Mouse (Mus musculus): ENCODE results near the gene Dock6. TPM values are rescaled to one million over a fixed set of nuclear protein-coding genes. Genes with fewer than 3 reads are reported as not detected.

Gene Dock6
- polyA plus RNA-seq, 1 experiment from 2014 or later: 41.8 TPM

DNA sequence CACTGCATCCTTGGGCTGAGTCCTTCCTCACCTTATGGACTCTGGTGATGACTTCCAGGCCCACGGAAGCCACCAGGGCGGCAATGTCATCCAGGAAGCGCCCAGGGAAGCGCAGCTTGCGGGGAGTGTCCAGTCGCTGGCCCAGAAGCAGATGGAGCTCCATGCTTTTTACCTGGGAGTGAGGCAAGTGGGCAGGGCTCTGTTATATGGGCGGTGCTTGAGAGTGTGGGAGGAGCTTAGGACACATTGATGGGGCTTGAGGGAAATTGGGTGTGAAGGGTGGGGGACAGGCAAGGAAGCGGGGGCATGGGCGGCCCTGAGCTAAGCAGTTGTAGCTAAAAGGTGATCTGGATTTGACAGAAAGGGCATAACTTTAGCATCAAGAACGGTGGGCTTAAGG is 28.1 kb downstream of the Dock6 start:
- no peak overlapping the region for H3K9ac ChIP-seq
- no peaks in the 10 kb centered on the region for H3K27me3 ChIP-seq (replicated peaks)
- H3K36me3 ChIP-seq: peaks cover 21% of the 10 kb centered on the region
- no peak overlapping the region for H3K4me2 ChIP-seq
- no peaks in the 10 kb centered on the region for H3K9me3 ChIP-seq
- 71% methylated on average over 10 of the region's 10 CpGs for WGBS
- H3K4me3 ChIP-seq (replicated peaks): no peak overlapping the region
- no peak overlapping the region for H3K27ac ChIP-seq
- ATAC-seq (ENCODE audit: insufficient read depth, low FRiP score, low read depth): no peak
- no peaks in the 10 kb centered on the region for H3K4me1 ChIP-seq

DNA sequence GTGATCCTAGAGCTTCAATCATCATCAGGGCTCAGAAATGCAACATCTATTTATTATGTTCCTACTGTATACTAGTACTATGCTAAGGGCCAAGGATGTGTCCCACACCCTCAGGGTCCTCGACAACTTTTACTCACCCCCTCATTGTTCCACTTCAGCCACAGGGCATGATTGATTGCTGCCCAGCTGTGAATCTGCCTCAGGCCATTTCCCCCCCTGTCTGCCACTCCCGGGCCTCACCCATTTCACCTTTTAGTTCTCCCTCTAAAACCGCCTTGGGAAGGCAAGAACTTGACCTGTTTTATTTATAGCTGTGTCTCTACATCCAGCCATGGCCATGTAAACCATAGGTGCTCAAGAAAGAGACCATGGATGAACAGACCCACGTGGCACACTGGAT is 28.5 kb downstream of the Dock6 start:
- H3K27ac ChIP-seq: no peak overlapping the region
- no peak for ATAC-seq (ENCODE audit: insufficient read depth, low FRiP score, low read depth)
- H3K4me3 ChIP-seq (replicated peaks): no peak overlapping the region
- no peaks in the 10 kb centered on the region for H3K9me3 ChIP-seq
- peaks cover 19% of the 10 kb centered on the region for H3K36me3 ChIP-seq
- H3K27me3 ChIP-seq (replicated peaks): no peaks in the 10 kb centered on the region
- H3K4me1 ChIP-seq: no peaks in the 10 kb centered on the region
- H3K4me2 ChIP-seq: no peak overlapping the region
- no peak overlapping the region for H3K9ac ChIP-seq
- WGBS: 46% methylated on average over 4 of the region's 4 CpGs

GRCm38 (mm10) chr9:21822686-21823085 is 29.7 kb downstream of the Dock6 start:
- Histone ChIP-seq H3K9me3 (no peaks in the 10 kb centered on the region), H3K9ac (no peak overlapping the region), H3K4me2 (no peak overlapping the region), H3K4me1 (no peaks in the 10 kb centered on the region), H3K27ac (no peak overlapping the region), H3K4me3 (replicated peaks) (no peak overlapping the region), H3K27me3 (replicated peaks) (no peaks in the 10 kb centered on the region), H3K36me3 (peaks cover 25% of the 10 kb centered on the region)
- no peak for ATAC-seq (ENCODE audit: insufficient read depth, low FRiP score, low read depth)
- WGBS: 82% methylated on average over 6 of the region's 6 CpGs

DNA sequence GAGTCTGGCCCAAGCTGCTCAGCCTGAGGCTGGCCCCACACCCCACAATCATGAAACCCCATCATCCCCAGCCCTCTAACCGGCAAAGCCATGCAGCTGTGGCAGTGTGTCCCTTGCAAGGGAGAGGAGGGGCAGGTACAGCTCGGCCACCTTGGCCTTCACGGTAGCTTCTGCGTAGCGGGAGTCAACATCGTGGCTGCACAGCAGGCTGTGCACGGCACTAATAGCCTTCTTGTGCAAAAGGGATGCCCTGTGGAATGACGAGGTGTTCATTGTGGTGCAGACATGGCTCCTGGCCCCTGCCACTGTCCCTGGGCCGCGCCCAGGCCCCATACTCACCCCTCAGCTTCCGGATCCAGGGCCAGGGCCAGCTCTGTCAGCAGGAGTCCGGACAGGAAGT is 32.3 kb downstream of the Dock6 start:
- Histone ChIP-seq H3K27ac (no peak overlapping the region), H3K36me3 (peaks cover 38% of the 10 kb centered on the region), H3K9ac (no peak overlapping the region), H3K4me3 (replicated peaks) (no peak overlapping the region), H3K9me3 (no peaks in the 10 kb centered on the region), H3K27me3 (replicated peaks) (no peaks in the 10 kb centered on the region), H3K4me1 (no peaks in the 10 kb centered on the region), H3K4me2 (no peak overlapping the region)
- WGBS: 88% methylated on average over 12 of the region's 12 CpGs
- ATAC-seq (ENCODE audit: insufficient read depth, low FRiP score, low read depth): no peak

GRCm38 (mm10) chr9:21819181-21819729 is 33.2 kb downstream of the Dock6 start:
- H3K27ac ChIP-seq: no peak overlapping the region
- H3K4me1 ChIP-seq: no peaks in the 10 kb centered on the region
- no peak for ATAC-seq (ENCODE audit: insufficient read depth, low FRiP score, low read depth)
- no peaks in the 10 kb centered on the region for H3K27me3 ChIP-seq (replicated peaks)
- no peak overlapping the region for H3K9ac ChIP-seq
- H3K36me3 ChIP-seq: peaks cover 45% of the 10 kb centered on the region
- 91% methylated on average over 2 of the region's 2 CpGs for WGBS
- no peak overlapping the region for H3K4me3 ChIP-seq (replicated peaks)
- H3K4me2 ChIP-seq: no peak overlapping the region
- H3K9me3 ChIP-seq: no peaks in the 10 kb centered on the region

GRCm38 (mm10) chr9:21818561-21818960 is 33.9 kb downstream of the Dock6 start:
- WGBS: 92% methylated on average over 6 of the region's 6 CpGs
- Histone ChIP-seq H3K4me2 (no peak overlapping the region), H3K36me3 (peaks cover 46% of the 10 kb centered on the region), H3K27ac (no peak overlapping the region), H3K9ac (no peak overlapping the region), H3K9me3 (no peaks in the 10 kb centered on the region), H3K4me1 (no peaks in the 10 kb centered on the region), H3K4me3 (replicated peaks) (no peak overlapping the region), H3K27me3 (replicated peaks) (no peaks in the 10 kb centered on the region)
- no peak for ATAC-seq (ENCODE audit: insufficient read depth, low FRiP score, low read depth)

- H3K27me3 ChIP-seq (replicated peaks): no peaks in the 10 kb centered on the region
- H3K36me3 ChIP-seq: peaks cover 49% of the 10 kb centered on the region
- 77% methylated on average over 4 of the region's 4 CpGs for WGBS
- no peaks in the 10 kb centered on the region for H3K4me1 ChIP-seq
- no peak overlapping the region for H3K9ac ChIP-seq
- H3K4me2 ChIP-seq: no peak overlapping the region
- H3K9me3 ChIP-seq: no peaks in the 10 kb centered on the region
- H3K27ac ChIP-seq: no peak overlapping the region
- no peak for ATAC-seq (ENCODE audit: insufficient read depth, low FRiP score, low read depth)
- H3K4me3 ChIP-seq (replicated peaks): no peak overlapping the region
Observed at GRCm38 (mm10) chr9:21818125-21818524, 34.3 kb downstream of the Dock6 start.

GRCm38 (mm10) chr9:21816716-21817305 is 35.6 kb downstream of the Dock6 start:
- H3K9me3 ChIP-seq: no peaks in the 10 kb centered on the region
- no peaks in the 10 kb centered on the region for H3K4me1 ChIP-seq
- H3K4me3 ChIP-seq (replicated peaks): no peak overlapping the region
- ATAC-seq (ENCODE audit: insufficient read depth, low FRiP score, low read depth): no peak
- no peak overlapping the region for H3K9ac ChIP-seq
- H3K36me3 ChIP-seq: peaks cover 52% of the 10 kb centered on the region
- H3K27ac ChIP-seq: no peak overlapping the region
- WGBS: 64% methylated on average over 9 of the region's 9 CpGs
- H3K4me2 ChIP-seq: no peak overlapping the region
- H3K27me3 ChIP-seq (replicated peaks): no peaks in the 10 kb centered on the region

- peaks cover 23% of the 10 kb centered on the region for H3K36me3 ChIP-seq
Observed at GRCm38 (mm10) chr9:21811170-21811569, 41.3 kb downstream of the Dock6 start.

DNA sequence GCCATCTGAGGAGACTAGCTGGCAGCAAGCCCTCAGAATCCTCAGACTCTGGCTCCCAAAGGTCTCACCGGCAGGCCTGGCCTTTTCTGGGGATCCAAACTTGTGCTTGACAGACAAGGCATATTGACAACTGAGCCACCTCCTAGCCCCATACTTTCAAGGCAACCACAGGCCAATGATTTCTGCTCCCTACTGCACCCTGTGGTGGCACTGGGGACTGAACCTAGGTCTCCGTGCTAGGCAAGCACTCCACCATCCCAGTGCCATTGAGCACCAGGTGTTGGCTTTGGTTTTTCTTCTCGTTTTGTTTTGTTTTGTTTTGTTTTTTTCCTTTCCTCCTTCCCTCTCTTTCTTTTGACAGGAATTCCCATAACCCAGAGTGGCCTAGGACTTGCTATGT is 43.9 kb downstream of the Dock6 start:
- ATAC-seq (ENCODE audit: insufficient read depth, low FRiP score, low read depth): no peak
- Histone ChIP-seq H3K9me3 (no peaks in the 10 kb centered on the region), H3K4me3 (replicated peaks) (no peak overlapping the region), H3K9ac (no peak overlapping the region), H3K27ac (no peak overlapping the region), H3K4me2 (no peak overlapping the region), H3K4me1 (peaks cover 9% of the 10 kb centered on the region; the same call in 1 of the 2 replicates), H3K36me3 (peaks cover 9% of the 10 kb centered on the region; the same call in 1 of the 2 replicates), H3K27me3 (replicated peaks) (no peaks in the 10 kb centered on the region)
- WGBS: 60% methylated on average over 3 of the region's 3 CpGs

More at GRCm38 (mm10) chr9:21811170-21811569, 41.3 kb downstream of the Dock6 start:
- H3K4me3 ChIP-seq (replicated peaks): no peak overlapping the region
- no peaks in the 10 kb centered on the region for H3K4me1 ChIP-seq
- no peak for ATAC-seq (ENCODE audit: insufficient read depth, low FRiP score, low read depth)
- WGBS: 88% methylated on average over 5 of the region's 5 CpGs
- H3K4me2 ChIP-seq: no peak overlapping the region
- H3K27me3 ChIP-seq (replicated peaks): no peaks in the 10 kb centered on the region
- no peak overlapping the region for H3K27ac ChIP-seq
- H3K9ac ChIP-seq: no peak overlapping the region
- H3K9me3 ChIP-seq: no peaks in the 10 kb centered on the region

DNA sequence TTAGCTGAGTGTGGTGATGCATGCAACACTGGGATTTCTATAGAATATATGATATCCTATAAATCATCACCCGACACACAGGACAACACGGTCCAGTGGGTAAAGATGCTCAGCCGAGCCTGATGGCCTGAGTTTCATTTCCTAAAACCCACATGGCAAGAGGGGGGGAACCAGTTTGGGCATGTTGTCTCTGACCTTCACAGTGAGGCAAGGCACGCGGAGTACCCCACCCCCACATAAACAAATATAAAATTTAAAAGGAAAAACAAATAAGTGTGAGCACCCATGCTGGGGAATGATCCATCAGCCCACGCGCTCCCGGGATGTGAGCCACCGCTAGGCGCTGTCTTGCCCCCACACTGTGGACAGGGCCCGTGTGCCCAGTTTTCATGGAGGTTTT is 45.5 kb downstream of the Dock6 start:
- H3K9me3 ChIP-seq: no peaks in the 10 kb centered on the region

DNA sequence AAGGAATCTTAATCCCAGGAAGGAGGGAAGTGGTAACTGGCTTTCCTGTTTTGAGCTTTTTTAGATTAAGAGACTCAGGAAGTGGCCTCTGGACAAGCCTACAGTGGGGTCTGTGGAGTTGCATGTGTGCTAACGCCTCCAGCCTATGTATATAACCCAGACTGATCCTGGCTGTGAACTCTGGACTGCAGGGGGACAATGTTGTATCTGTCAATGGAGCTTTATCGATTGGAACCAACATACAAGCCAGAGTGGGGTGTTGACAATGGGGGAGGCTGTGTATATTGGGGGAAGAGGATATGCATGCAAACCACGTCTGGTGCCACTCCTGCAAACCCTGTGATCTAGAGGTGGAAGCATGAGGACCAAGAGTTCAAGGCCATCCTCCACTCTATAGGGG is 46.1 kb downstream of the Dock6 start:
- H3K9ac ChIP-seq: no peak overlapping the region
- no peak overlapping the region for H3K27ac ChIP-seq
- no peak overlapping the region for H3K4me2 ChIP-seq
- H3K36me3 ChIP-seq: peaks cover 4% of the 10 kb centered on the region; the same call in 1 of the 2 replicates
- no peaks in the 10 kb centered on the region for H3K9me3 ChIP-seq
- H3K4me1 ChIP-seq: peaks cover 9% of the 10 kb centered on the region; the same call in 1 of the 2 replicates
- H3K27me3 ChIP-seq (replicated peaks): no peaks in the 10 kb centered on the region
- WGBS: 49% methylated on average over 3 of the region's 3 CpGs
- ATAC-seq (ENCODE audit: insufficient read depth, low FRiP score, low read depth): no peak; the same call in 1 of the 2 replicates
- H3K4me3 ChIP-seq (replicated peaks): no peak overlapping the region

More for the DNA sequence above, 45.5 kb downstream of the Dock6 start:
- H3K9ac ChIP-seq: no peak overlapping the region
- no peak overlapping the region for H3K27ac ChIP-seq
- no peak for ATAC-seq (ENCODE audit: insufficient read depth, low FRiP score, low read depth)
- H3K4me2 ChIP-seq: no peak overlapping the region
- peaks cover 3% of the 10 kb centered on the region; the same call in 1 of the 2 replicates for H3K36me3 ChIP-seq
- H3K4me1 ChIP-seq: peaks cover 9% of the 10 kb centered on the region; the same call in 1 of the 2 replicates
- H3K27me3 ChIP-seq (replicated peaks): no peaks in the 10 kb centered on the region
- 75% methylated on average over 11 of the region's 11 CpGs for WGBS
- no peak overlapping the region for H3K4me3 ChIP-seq (replicated peaks)

All from stomach, embryonic 15.5 days (tissue).